Mouse (Mus musculus) forebrain, postnatal 0 days (tissue): ENCODE measurements around the gene Mief1. TPM values are rescaled to one million over a fixed set of nuclear protein-coding genes. Genes with fewer than 3 reads are reported as not detected.

ENCODE experiments used
- ATAC-seq: fragments of 200-750 bp; cut with Nextera tagmentation; 2 replicates; pipeline ENCODE4 v1.8.0; 2017; ENCODE audit warnings: mild to moderate bottlenecking, moderate library complexity
- DNase-seq: peaks from one replicate; pipeline ENCODE4 v3.0.0-alpha.2; 2015
- H3K27ac ChIP-seq: fragments of 300-500 bp; sonication (generic); 2 replicates; pipeline ENCODE4 v1.5.1; 2014; ENCODE audit warnings: low read depth, mild to moderate bottlenecking, antibody characterized with exemption, low read length, moderate library complexity, mixed read lengths
- H3K27me3 ChIP-seq: fragments of 300-500 bp; sonication (generic); 2 replicates; pipeline ENCODE4 v1.6.1; 2014; ENCODE audit warnings: mild to moderate bottlenecking, low read length, mixed read lengths; ENCODE audit not compliant: insufficient read depth
- H3K36me3 ChIP-seq: fragments of 300-500 bp; sonication (generic); 2 replicates; pipeline ENCODE4 v1.6.1; 2014; ENCODE audit warnings: mild to moderate bottlenecking, moderate library complexity; ENCODE audit not compliant: insufficient read depth
- H3K4me1 ChIP-seq: fragments of 300-500 bp; sonication (generic); 2 replicates; pipeline ENCODE4 v1.6.1; 2014; ENCODE audit warnings: antibody characterized with exemption; ENCODE audit not compliant: insufficient read depth
- H3K4me2 ChIP-seq: fragments of 300-500 bp; sonication (generic); 2 replicates; pipeline ENCODE4 v1.6.1; 2014; ENCODE audit warnings: low read depth, mild to moderate bottlenecking, moderate library complexity
- H3K4me3 ChIP-seq: fragments of 300-500 bp; sonication (generic); 2 replicates; pipeline ENCODE4 v1.5.1; 2014; ENCODE audit warnings: low read depth, low read length, mixed read lengths
- H3K9ac ChIP-seq: fragments of 300-500 bp; sonication (generic); 2 replicates; pipeline ENCODE4 v1.6.1; 2014; ENCODE audit warnings: mild to moderate bottlenecking
- H3K9me3 ChIP-seq: fragments of 300-500 bp; sonication (generic); 2 replicates; pipeline ENCODE4 v1.6.1; 2016; ENCODE audit warnings: low read length
- CTCF ChIP-seq: sonication (generic); IDR thresholded peaks from 2 replicates; pipeline ENCODE4 v1.5.1; 2016; ENCODE audit warnings: antibody characterized with exemption, control low read depth, low read depth
- WGBS: fragments of 180-500 bp; shearing (Covaris S2); extraction: QIAGEN DNeasy Blood & Tissue Kit; methylation state at CpG from one replicate; pipeline ENCODE4 v1.1.7; 2014; 5-methylcytosine and 5-hydroxymethylcytosine counted together
- polyA plus RNA-seq: library from polyadenylated mRNA; unstranded; fragments of >200 nt; fragmentation: Nextera tagmentation; extraction: Ambion mirVana; gene quantifications from 2 replicates; pipeline ENCODE4 v1.2.1, GENCODE M21; 2015
- total RNA-seq: library from RNA; depleted of rRNA; stranded (reverse); fragments of >200 nt; gene quantifications from 2 replicates; pipeline ENCODE4 v1.2.3, GENCODE M21; 2014; rRNA removed

Gene Mief1
- total and polyA plus RNA-seq, 2 experiments from 2014 or later, result 20.0 to 37.0 TPM

DNA sequence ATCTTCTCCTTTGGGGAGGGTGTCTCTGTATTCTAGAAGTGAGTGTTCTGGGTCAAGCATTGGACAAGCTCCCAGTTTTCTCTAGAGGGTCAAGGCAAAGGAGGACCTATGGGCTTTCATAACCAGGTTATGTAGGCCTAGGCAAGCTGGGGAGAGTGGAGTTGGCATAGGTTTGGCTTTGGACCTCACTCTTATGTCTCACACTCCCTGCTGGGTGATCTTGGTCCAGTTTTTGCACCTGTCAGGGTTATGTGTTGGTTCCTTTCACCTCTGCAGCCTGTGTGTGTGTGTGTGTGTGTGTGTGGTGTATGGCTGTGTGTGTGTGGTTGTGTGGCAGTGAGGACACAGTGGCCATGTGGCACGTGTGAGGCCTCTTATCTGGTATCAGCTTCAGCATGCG lies 45.2 kb downstream of the Mief1 start:
- DNase-seq (no peak), ATAC-seq (no peak)
- TF ChIP-seq CTCF, result no peak
- H3K27ac ChIP-seq, result no peak overlapping the region
- no peaks in the 10 kb centered on the region for H3K36me3 ChIP-seq
- no peaks in the 10 kb centered on the region for H3K9me3 ChIP-seq
- H3K27me3 ChIP-seq, result peaks cover 6% of the 10 kb centered on the region; the same call in 1 of the 2 replicates
- H3K4me3 ChIP-seq, result no peak overlapping the region
- no peaks in the 10 kb centered on the region for H3K4me1 ChIP-seq
- no peak overlapping the region for H3K4me2 ChIP-seq
- 79% methylated on average over 2 of the region's 2 CpGs for WGBS
- H3K9ac ChIP-seq, result no peak overlapping the region

DNA sequence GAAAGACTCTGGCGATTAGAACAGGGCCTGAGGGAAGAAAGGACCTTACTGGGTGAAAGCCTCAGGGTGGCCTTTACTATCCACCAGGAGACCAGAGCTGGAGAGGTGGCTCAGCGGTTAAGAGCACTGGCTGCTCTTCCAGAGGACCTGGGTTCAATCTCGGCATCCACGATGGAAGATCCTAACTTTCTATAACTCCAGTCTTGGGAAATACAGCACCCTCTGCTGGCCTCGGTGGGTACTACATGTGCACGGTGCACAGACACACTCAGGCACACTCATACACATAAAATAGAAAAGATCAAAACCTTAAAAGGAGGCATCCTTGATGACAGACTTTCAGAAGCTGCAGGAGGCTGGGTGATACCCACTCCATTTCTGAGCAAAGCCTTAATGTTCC lies 46.8 kb downstream of the Mief1 start:
- H3K9ac ChIP-seq, result no peak overlapping the region
- no peak overlapping the region for H3K4me3 ChIP-seq
- H3K9me3 ChIP-seq, result no peaks in the 10 kb centered on the region
- peak; percentile 73 for TF ChIP-seq CTCF
- no peak for ATAC-seq
- DNase-seq, result peak; percentile 62
- no peak overlapping the region for H3K27ac ChIP-seq
- H3K4me1 ChIP-seq, result no peaks in the 10 kb centered on the region
- H3K36me3 ChIP-seq, result no peaks in the 10 kb centered on the region
- H3K27me3 ChIP-seq, result peaks cover 12% of the 10 kb centered on the region; the same call in 1 of the 2 replicates
- 24% methylated on average over 6 of the region's 6 CpGs for WGBS
- H3K4me2 ChIP-seq, result no peak overlapping the region

DNA sequence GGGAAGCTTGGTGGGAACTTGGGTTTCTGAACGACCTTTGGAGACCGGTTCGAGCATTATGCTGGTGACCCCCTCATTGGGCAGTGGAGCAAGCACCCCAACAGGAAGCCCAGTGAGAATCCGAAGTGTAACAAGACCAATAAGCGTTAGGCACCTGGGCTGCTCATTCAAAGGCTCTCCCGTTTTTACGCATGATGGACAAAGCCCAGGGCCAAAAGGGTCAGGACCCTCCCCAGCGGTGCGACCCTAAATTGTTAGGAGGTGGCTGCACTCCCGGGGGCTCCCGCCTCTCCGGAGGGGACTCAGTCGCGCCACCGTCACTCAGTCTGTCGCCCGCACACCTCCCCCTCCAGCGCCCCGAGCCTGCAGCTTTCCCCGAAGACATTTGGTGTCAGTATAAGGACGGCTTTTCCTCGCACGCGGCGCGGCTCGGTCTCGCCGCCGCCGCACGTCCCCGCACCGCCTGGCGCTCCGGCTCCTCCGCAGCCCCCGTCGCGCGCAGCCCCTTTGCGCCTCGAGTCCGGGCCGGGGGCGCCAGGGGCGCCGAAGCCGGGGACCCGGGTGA lies 53.1 kb downstream of the Mief1 start, which contains the start of gene Cacna1i:
Gene Cacna1i, plus strand, starts transcription at position 388 of the 565 bp plus-strand sequence.
- H3K27ac ChIP-seq, result peak within 1 kb of the TSS; percentile 59; the same call in 1 of the 2 replicates
- 1% methylated on average over 48 of the region's 50 CpGs for WGBS

DNA sequence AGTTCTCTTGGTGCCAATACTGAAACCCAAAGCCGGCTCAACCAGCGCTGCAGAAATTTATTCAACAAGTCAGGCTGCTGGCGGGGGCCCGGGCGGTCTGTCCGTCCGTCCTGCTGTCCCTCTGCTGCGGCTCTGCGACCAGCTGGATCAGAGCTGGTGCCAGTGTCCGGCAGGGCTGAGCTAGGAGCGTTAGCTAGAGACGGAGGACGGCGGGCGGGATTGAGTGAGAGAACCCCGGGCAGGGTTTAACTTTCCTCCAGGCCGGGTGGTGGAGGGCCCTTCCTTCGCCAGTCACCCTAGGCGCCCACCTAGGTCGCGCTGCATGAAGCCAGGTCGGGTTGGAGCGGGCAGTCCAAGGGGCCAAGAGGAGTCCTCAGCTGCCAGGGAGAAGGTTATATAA lies 54.2 kb downstream of the Mief1 start:
- 3% methylated on average over 23 of the region's 23 CpGs for WGBS
- Histone ChIP-seq H3K27ac (no peak overlapping the region), H3K9me3 (no peaks in the 10 kb centered on the region), H3K9ac (peak overlapping the region; percentile 69), H3K27me3 (peaks cover 27% of the 10 kb centered on the region), H3K36me3 (no peaks in the 10 kb centered on the region), H3K4me2 (peak overlapping the region; percentile 77), H3K4me3 (peak overlapping the region; percentile 72), H3K4me1 (no peaks in the 10 kb centered on the region)
- ATAC-seq (no peak), DNase-seq (no peak)
- no peak for TF ChIP-seq CTCF

More for the DNA sequence above, 53.1 kb downstream of the Mief1 start, which contains the start of gene Cacna1i:
- Histone ChIP-seq H3K36me3 (no peaks in the 10 kb centered on the region), H3K4me2 (peak within 1 kb of the TSS; percentile 77), H3K9me3 (no peaks in the 10 kb centered on the region), H3K4me3 (peak within 1 kb of the TSS; percentile 72), H3K4me1 (no peaks in the 10 kb centered on the region), H3K27me3 (peaks cover 33% of the 10 kb centered on the region), H3K9ac (peak within 1 kb of the TSS; percentile 69)
- TF ChIP-seq CTCF, result peak; percentile 65
- DNase-seq (peak; percentile 88), ATAC-seq (peak; percentile 95)

DNA sequence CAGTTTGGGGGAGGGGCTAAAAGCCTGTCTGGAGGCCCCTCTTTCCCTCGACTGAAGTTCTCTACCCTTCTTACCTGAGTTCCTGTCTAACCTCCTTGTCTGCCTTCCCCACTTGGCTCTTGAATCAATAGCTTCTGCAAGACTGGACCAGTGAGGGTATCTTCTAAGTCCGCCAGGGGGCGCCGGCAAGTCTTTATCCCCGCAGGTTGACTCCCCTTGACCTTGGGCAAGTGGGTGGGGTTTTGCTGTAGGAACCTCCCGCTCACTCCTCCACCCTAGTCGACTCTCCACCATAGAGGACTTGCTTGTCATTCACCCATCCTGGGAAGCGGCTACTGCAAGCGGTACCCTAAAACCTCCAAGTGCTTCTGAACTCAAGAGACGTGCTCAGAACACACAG lies 55.6 kb downstream of the Mief1 start:
- Histone ChIP-seq H3K27me3 (peaks cover 27% of the 10 kb centered on the region), H3K4me2 (peak overlapping the region; percentile 77), H3K36me3 (no peaks in the 10 kb centered on the region), H3K9ac (no peak overlapping the region), H3K4me1 (no peaks in the 10 kb centered on the region), H3K27ac (no peak overlapping the region), H3K4me3 (no peak overlapping the region; the same call in 1 of the 2 replicates), H3K9me3 (no peaks in the 10 kb centered on the region)
- WGBS, result 9% methylated on average over 10 of the region's 10 CpGs
- DNase-seq (peak; percentile 58), ATAC-seq (no peak)
- TF ChIP-seq CTCF, result peak; percentile 65

DNA sequence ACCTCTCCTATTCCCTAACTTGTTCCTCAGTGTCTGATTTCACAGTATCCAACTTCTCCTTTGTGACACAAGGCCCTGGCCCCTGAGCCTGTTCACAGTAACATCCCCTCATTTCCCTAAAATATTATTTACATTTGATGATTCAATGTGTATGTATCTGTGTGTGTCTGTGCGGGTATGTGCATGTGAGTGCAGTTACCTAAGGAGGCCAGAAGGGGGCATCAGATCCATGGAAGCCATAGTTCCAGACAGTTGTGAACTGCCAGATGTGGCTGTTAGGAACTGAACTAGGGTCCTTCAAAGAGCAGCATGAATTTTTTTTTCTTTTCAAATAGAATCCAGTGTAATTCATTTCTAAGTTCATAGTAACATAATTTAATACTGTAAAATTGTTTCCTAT lies 63.3 kb downstream of the Mief1 start:
- peak; percentile 32; the same call in 1 of the 2 replicates for TF ChIP-seq CTCF

More for the DNA sequence above, 63.3 kb downstream of the Mief1 start:
- H3K36me3 ChIP-seq, result no peaks in the 10 kb centered on the region
- no peak overlapping the region for H3K4me3 ChIP-seq
- H3K4me1 ChIP-seq, result no peaks in the 10 kb centered on the region
- DNase-seq, result no peak
- no peak overlapping the region for H3K27ac ChIP-seq
- ATAC-seq, result no peak
- H3K4me2 ChIP-seq, result no peak overlapping the region
- no peak overlapping the region for H3K9ac ChIP-seq
- WGBS, result 96% methylated on average over 1 of the region's 1 CpGs
- H3K27me3 ChIP-seq, result no peaks in the 10 kb centered on the region
- H3K9me3 ChIP-seq, result no peaks in the 10 kb centered on the region

Other genes with a start within 250 kb of the Mief1 start
- gene Pdgfb, start 219.0 kb upstream of the Mief1 start, total RNA-seq, result 13.2 and 17.8 TPM in 2 replicates
- gene Pdgfb, start 219.0 kb upstream of the Mief1 start, polyA plus RNA-seq, result 4.6 and 7.6 TPM in 2 replicates
- gene Syngr1, start 142.7 kb upstream of the Mief1 start, total RNA-seq, result 113 and 127 TPM in 2 replicates
- 58.6 and 69.0 TPM in 2 replicates for gene Syngr1, start 142.7 kb upstream of the Mief1 start, polyA plus RNA-seq
- 804 and 1,069 TPM in 2 replicates for gene Rpl3, start 142.2 kb upstream of the Mief1 start, total RNA-seq
- gene Rpl3, start 142.2 kb upstream of the Mief1 start, polyA plus RNA-seq, result 578 and 651 TPM in 2 replicates
- 48.8 and 52.1 TPM in 2 replicates for gene Tab1, start 100.9 kb upstream of the Mief1 start, total RNA-seq
- gene Tab1, start 100.9 kb upstream of the Mief1 start, polyA plus RNA-seq, result 21.6 and 25.7 TPM in 2 replicates
- 62.8 and 65.6 TPM in 2 replicates for gene Mgat3, start 60.3 kb upstream of the Mief1 start, total RNA-seq
- 7.5 and 9.9 TPM in 2 replicates for gene Mgat3, start 60.3 kb upstream of the Mief1 start, polyA plus RNA-seq
- not detected in 2 replicates for gene AC140267.1, start 1.8 kb downstream of the Mief1 start, total RNA-seq
- gene AC140267.1, start 1.8 kb downstream of the Mief1 start, polyA plus RNA-seq, result not detected in 2 replicates
- 163 and 164 TPM in 2 replicates for gene Atf4, start 21.2 kb downstream of the Mief1 start, total RNA-seq
- 103 and 109 TPM in 2 replicates for gene Atf4, start 21.2 kb downstream of the Mief1 start, polyA plus RNA-seq
- 38.7 and 56.6 TPM in 2 replicates for gene Rps19bp1, start 30.3 kb downstream of the Mief1 start, total RNA-seq
- gene Rps19bp1, start 30.3 kb downstream of the Mief1 start, polyA plus RNA-seq, result 84.7 and 98.9 TPM in 2 replicates
- 11.1 and 12.5 TPM in 2 replicates for gene Cacna1i, start 53.2 kb downstream of the Mief1 start, total RNA-seq
- gene Cacna1i, start 53.2 kb downstream of the Mief1 start, polyA plus RNA-seq, result 0.34 and 0.58 TPM in 2 replicates